Mouse (Mus musculus) Patski (cell line): Measurements from ENCODE around the gene Cpvl. TPM values are rescaled to one million over a fixed set of nuclear protein-coding genes. Genes with fewer than 3 reads are reported as not detected.

Experiments used
- ATAC-seq: fragments of 100-300 bp; one replicate; pipeline ENCODE4 v1.8.0; 2021
- CTCF ChIA-PET: fragments of 350-600 bp; sonication (Branson Sonifier 250); formaldehyde crosslinking; loops from one replicate; lab custom pipeline; 2022; ENCODE audit warnings: inconsistent platforms; lab: Charles Lee
- POLR2A ChIA-PET: fragments of 350-600 bp; sonication (Branson Sonifier 250); formaldehyde crosslinking; loops from one replicate; lab custom pipeline; 2022; ENCODE audit warnings: antibody characterized with exemption, inconsistent platforms; lab: Charles Lee
- DNase-seq: peaks from one replicate; pipeline ENCODE4 v3.0.0-alpha.2; 2011; ENCODE audit warnings: low read depth, low spot score
- H3K27me3 ChIP-seq: fragments of 371-371 bp; one replicate; pipeline ENCODE4 v1.5.1; 2021
- CTCF ChIP-seq: fragments of 100-300 bp; IDR thresholded peaks from one replicate; pipeline ENCODE4 v1.5.1; 2021
- in situ Hi-C: fragments of 300-500 bp; cut with MboI; formaldehyde crosslinking; loops from 3 replicates; pipeline ENCODE4 v1.11.1; 2018; ENCODE audit warnings: low pct_unique_long_range_greater_than_20kb, mixed read lengths
- polyA plus RNA-seq: library from polyadenylated mRNA; unstranded; gene quantifications from one replicate; pipeline ENCODE4 v1.2.3, GENCODE M21; 2021

Gene Cpvl
- polyA plus RNA-seq, 1 experiment from 2014 or later, result 0.06 TPM

DNA sequence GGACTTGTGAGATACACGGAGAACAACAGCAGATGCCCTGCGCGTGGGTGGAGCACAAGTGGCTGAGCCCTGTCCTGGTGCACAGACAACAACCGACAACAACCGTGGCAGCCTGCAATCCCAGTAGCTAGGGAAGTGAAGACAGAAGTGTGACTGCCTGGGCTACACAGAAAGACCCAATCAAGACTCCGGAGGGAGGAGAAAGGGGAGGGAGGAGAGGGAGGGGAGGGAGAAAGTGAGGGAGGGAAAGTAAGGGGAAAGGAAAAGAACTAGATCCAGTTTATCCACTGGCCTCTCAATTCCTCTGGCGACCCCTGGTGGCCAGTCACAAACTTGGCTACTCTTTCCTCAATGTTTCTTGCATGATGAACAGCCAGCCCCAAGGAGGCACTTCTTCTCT is 20.1 kb downstream of the Cpvl start:
- peak; percentile 25 for DNase-seq
- CTCF ChIA-PET, result interaction anchor here (0.7 to 4.3 kb wide), 9 partner anchors 8 to 270 kb away, joined by 3 to 46 read pairs (median 4); no protein-coding TSS in a partner anchor
- ATAC-seq, result no peak
- no peaks in the 10 kb centered on the region for H3K27me3 ChIP-seq
- POLR2A ChIA-PET, result interaction anchor here (0.6 kb wide), 1 partner anchor 87 kb away, joined by 3 read pairs; no protein-coding TSS in a partner anchor
- in situ Hi-C loops, result no loop called here
- TF ChIP-seq CTCF, result peak; percentile 79

GRCm38 (mm10) chr6:53956513-53956912 is 22.0 kb downstream of the Cpvl start:
- peak; percentile 20 for DNase-seq
- in situ Hi-C loops, result no loop called here
- ChIA-PET POLR2A (interaction anchor here (1.3 kb wide), 1 partner anchor 172 kb away, joined by 4 read pairs; no protein-coding TSS in a partner anchor), CTCF (interaction anchor here (1.0 to 4.3 kb wide), 4 partner anchors 49 to 162 kb away, joined by 3 to 46 read pairs (median 4); no protein-coding TSS in a partner anchor)
- no peaks in the 10 kb centered on the region for H3K27me3 ChIP-seq
- peak; percentile 27 for ATAC-seq
- no peak for TF ChIP-seq CTCF

GRCm38 (mm10) chr6:53955846-53956245 is 22.6 kb downstream of the Cpvl start:
- in situ Hi-C loops, result no loop called here
- no peak for ATAC-seq
- POLR2A ChIA-PET, result no interaction called here
- H3K27me3 ChIP-seq, result no peaks in the 10 kb centered on the region
- no peak for TF ChIP-seq CTCF
- no peak for DNase-seq
- CTCF ChIA-PET, result interaction anchor here (0.8 to 2.1 kb wide), 4 partner anchors 62 to 167 kb away, joined by 3 to 8 read pairs (median 4); no protein-coding TSS in a partner anchor

GRCm38 (mm10) chr6:53955271-53955670 is 23.2 kb downstream of the Cpvl start:
- TF ChIP-seq CTCF, result no peak
- ATAC-seq (no peak), DNase-seq (no peak)
- CTCF ChIA-PET, result interaction anchor here (0.8 to 2.1 kb wide), 5 partner anchors 48 to 168 kb away, joined by 3 to 8 read pairs (median 4); no protein-coding TSS in a partner anchor
- no peaks in the 10 kb centered on the region for H3K27me3 ChIP-seq
- POLR2A ChIA-PET, result interaction anchor here (0.6 kb wide), 1 partner anchor 74 kb away, joined by 3 read pairs; no protein-coding TSS in a partner anchor
- in situ Hi-C loops, result no loop called here

DNA sequence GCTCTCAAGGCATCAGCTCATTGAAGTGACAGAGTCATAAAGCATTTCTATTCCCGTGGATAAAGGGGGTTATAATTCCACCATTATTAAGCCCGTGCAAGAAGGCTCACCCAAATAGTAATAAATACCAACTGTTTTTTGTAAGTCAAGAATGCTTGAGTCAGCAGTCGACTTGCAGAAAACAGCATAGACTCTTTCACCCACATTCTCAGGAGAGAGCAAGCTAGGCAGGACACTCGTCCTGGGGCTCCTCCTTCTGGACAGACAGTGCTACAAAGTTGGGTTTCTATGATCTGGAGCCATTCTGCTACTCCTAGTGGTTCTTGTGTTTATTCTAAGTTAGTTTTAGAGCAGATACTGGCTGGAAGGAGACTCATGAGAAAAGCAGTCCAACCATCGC is 24.4 kb downstream of the Cpvl start:
- ChIA-PET CTCF (interaction anchor here (0.7 to 2.1 kb wide), 8 partner anchors 13 to 211 kb away, joined by 3 to 8 read pairs (median 4); no protein-coding TSS in a partner anchor), POLR2A (interaction anchor here (1.0 kb wide), 1 partner anchor 159 kb away, joined by 3 read pairs; no protein-coding TSS in a partner anchor)
- H3K27me3 ChIP-seq, result no peaks in the 10 kb centered on the region
- peak; percentile 76 for TF ChIP-seq CTCF
- in situ Hi-C loops, result loop anchor here (5.0 kb wide), 1 partner anchor 172 kb away; no protein-coding TSS in a partner anchor
- ATAC-seq, result no peak
- no peak for DNase-seq

- DNase-seq (no peak), ATAC-seq (no peak)
- in situ Hi-C loops, result loop anchor here (5.0 kb wide), 1 partner anchor 171 kb away; no protein-coding TSS in a partner anchor
- no peak for TF ChIP-seq CTCF
- no peaks in the 10 kb centered on the region for H3K27me3 ChIP-seq
- ChIA-PET CTCF (interaction anchor here (0.7 to 1.7 kb wide), 6 partner anchors 12 to 212 kb away, joined by 3 to 6 read pairs (median 4); no protein-coding TSS in a partner anchor), POLR2A (no interaction called here)
Observed at GRCm38 (mm10) chr6:53953348-53953747, 25.1 kb downstream of the Cpvl start.

DNA sequence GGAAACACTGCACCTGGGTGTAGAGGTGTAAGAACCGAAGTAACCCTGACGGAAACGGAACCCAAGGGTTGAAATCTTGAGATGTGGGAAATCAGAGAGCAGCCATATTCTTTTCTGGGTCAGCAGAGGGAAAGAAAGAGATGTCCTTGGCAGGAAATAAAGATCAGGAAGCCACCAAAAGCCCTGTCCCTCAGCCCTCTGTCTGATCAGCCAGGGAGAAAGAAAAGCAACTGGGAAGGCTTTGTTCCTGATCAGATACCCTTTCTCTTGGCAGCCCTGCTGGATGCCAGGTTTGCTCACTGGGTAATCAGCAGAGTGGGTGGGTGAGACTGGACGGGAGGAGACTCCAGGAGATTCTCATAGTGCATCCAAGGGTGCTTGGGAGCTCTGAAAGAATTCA is 27.1 kb downstream of the Cpvl start:
- CTCF ChIA-PET, result interaction anchor here (1.0 to 2.0 kb wide), 2 partner anchors 157 to 168 kb away, joined by 3 to 8 read pairs; no protein-coding TSS in a partner anchor
- DNase-seq (no peak), ATAC-seq (no peak)
- POLR2A ChIA-PET, result no interaction called here
- TF ChIP-seq CTCF, result no peak
- no peaks in the 10 kb centered on the region for H3K27me3 ChIP-seq
- in situ Hi-C loops, result loop anchor here (5.0 kb wide), 1 partner anchor 169 kb away; no protein-coding TSS in a partner anchor

DNA sequence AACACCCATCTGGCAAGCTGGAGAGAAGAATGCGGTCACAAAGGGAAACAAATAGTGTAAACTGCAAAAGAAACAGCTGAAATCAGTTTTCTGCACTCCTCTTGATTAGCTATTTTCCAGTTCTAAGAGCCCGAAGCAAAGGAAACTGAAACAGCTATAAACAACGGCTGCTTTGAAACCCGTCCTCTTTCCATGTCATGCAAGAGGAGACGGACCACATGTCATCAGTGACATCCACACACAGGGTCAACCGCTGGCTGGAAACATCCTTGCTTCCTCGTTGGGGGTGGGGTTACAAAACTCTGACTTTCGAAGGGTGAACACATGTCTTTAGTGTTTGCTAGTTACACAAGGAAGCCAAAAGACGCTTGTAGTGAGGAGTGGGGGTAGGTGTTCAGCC is 27.6 kb downstream of the Cpvl start:
- in situ Hi-C loops, result loop anchor here (5.0 kb wide), 1 partner anchor 169 kb away; no protein-coding TSS in a partner anchor
- ATAC-seq (no peak), DNase-seq (no peak)
- CTCF ChIA-PET, result interaction anchor here (1.4 to 2.0 kb wide), 3 partner anchors 10 to 156 kb away, joined by 4 to 8 read pairs (median 7); no protein-coding TSS in a partner anchor
- no peaks in the 10 kb centered on the region for H3K27me3 ChIP-seq
- no peak for TF ChIP-seq CTCF
- POLR2A ChIA-PET, result no interaction called here

GRCm38 (mm10) chr6:53948388-53949035 is 30.0 kb downstream of the Cpvl start:
- CTCF ChIA-PET, result interaction anchor here (1.8 to 2.0 kb wide), 2 partner anchors 8 to 21 kb away, joined by 6 to 7 read pairs; no protein-coding TSS in a partner anchor
- in situ Hi-C loops, result no loop called here

DNA sequence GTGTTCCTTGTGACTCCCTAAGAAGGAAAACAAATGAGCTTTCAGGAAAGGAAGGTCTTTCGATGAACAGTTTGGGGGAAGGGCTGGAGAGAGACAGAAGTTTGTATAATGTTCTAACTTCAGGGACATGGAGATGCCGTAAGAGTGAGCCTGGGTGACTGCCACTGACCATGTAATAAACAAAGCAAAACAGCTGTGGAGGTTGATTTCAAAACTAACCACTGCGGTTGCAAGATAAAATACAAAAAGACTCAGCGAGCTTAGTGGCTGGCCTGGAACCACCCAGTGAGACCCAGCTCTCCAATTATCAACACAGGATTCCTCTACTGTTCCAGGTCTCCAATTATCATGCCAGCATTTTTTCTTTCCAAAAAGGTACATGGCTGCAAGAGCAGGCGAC is 33.6 kb downstream of the Cpvl start:
- POLR2A ChIA-PET, result no interaction called here
- in situ Hi-C loops, result no loop called here
- no peaks in the 10 kb centered on the region for H3K27me3 ChIP-seq
- TF ChIP-seq CTCF, result no peak
- ATAC-seq (no peak), DNase-seq (no peak)
- CTCF ChIA-PET, result interaction anchor here (0.7 kb wide), 1 partner anchor 39 kb away, joined by 3 read pairs; no protein-coding TSS in a partner anchor

More at GRCm38 (mm10) chr6:53948388-53949035, 30.0 kb downstream of the Cpvl start:
- POLR2A ChIA-PET, result no interaction called here
- H3K27me3 ChIP-seq, result no peaks in the 10 kb centered on the region
- no peak for TF ChIP-seq CTCF
- no peak for ATAC-seq
- DNase-seq, result no peak
